Mouse (Mus musculus) thymus, postnatal 4 days (tissue): ENCODE data around the gene Dct.

Experiments
- DNase-seq: peaks from one replicate; pipeline ENCODE4 v3.0.0; 2021

The Dct gene

GRCm38 (mm10) chr14:118051975-118052630 lies at the start of gene Dct:
TSS of gene Dct (minus strand) at chr14:118052244.
- no peak for DNase-seq

GRCm38 (mm10) chr14:118101227-118101990 lies 49.4 kb upstream of the Dct start:
- DNase-seq, result no peak

- DNase-seq, result no peak
Observed at GRCm38 (mm10) chr14:118098265-118098664, 46.2 kb upstream of the Dct start.

GRCm38 (mm10) chr14:118089806-118090392 lies 37.9 kb upstream of the Dct start:
- DNase-seq, result no peak

DNA sequence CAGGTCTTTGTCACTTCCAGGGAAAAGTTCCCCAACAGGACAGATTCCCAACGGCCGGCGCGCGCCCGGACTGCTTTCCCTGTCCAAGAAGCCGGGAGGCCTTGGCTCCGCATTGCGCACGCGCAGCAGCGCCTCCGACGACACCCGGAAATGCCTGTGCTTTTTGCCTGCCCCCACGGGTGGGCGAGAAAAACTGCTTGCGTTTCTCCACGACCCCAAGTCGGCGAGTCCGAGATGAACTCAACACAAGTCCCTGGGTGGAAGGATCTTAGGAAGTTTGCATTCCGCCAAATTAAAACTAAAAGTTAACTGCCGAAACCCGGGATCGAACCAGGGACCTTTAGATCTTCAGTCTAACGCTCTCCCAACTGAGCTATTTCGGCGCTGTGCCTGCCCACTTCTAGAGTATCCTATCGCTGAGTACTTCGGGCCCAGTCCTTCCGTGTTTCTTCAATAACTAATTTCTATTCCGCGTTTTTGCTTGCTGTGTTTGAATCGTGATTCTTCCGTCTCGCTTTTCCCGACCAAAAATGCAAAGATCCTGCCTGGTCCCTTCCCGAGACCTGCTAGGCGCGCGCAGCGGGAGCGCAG lies 37.3 kb upstream of the Dct start:
- DNase-seq, result peak; percentile 94

DNA sequence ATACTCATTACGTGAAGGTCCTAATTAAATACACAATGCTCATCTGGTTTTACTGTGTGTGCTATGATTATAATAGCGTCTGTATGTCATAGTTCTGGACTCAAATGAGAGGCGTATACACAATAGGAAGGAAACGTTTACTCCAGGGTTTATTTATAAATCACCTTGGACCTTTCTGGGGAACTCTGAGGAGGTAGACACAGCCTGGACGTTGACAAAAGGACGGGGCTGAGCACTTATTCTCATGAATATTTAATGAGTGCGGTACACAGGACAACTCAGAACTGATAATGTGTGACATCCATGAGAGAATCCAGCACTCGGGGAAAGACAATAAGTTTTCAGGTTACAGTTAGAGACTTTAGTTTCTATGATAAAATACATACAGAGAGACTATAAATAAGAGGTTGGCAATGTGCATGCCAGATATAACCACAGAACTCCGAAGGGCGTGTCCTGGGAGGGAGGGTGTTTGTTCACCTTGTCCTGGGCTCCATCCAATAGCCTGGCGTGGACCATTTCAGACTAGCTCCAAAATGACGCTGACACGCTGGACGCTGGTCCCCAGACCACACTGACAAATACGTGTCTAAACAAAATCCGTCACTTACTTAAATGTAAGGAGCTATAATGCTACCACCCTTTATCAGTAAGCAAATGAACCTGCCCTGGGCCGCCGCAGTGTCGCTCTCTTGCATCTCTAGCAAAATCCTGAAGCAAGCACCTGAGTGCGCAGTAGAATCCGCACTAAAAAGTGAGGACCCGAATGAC lies 36.6 kb upstream of the Dct start:
- no peak for DNase-seq

GRCm38 (mm10) chr14:118086271-118087035 lies 34.4 kb upstream of the Dct start:
- DNase-seq, result no peak

GRCm38 (mm10) chr14:118083851-118084250 lies 31.8 kb upstream of the Dct start:
- DNase-seq, result no peak

GRCm38 (mm10) chr14:118080606-118081005 lies 28.6 kb upstream of the Dct start:
- no peak for DNase-seq

- DNase-seq, result no peak
Observed at GRCm38 (mm10) chr14:118070100-118070499, 18.1 kb upstream of the Dct start.

DNA sequence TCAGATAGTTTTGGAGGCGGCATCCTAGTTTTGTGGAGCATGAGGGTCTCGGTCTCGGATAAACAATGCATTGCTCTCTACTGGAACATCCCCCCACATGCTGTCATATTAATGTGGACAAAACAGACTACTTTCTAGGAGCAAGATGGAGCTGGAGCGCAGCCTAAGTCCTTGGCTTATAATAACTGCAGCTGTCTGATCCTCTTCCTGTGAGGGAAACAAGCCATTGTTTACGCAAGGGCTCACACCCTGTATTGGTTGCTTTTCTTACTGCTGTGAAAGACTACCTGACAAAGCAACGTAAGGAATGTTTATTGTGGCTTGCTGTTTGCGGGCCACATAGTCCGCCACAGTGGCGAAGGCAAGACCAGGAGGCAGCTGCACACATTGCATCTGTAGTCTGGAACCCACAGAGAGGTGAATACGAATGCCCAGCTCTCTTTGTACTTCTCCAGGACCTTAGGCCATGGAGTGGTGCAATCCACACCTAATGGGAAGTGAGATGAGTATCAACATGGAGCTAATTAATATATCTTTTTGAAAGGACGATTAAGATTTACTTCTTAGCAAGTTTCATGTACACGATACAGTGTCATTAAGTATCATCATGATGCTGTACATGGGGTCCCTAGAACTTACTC lies 17.5 kb upstream of the Dct start:
- DNase-seq, result no peak

DNA sequence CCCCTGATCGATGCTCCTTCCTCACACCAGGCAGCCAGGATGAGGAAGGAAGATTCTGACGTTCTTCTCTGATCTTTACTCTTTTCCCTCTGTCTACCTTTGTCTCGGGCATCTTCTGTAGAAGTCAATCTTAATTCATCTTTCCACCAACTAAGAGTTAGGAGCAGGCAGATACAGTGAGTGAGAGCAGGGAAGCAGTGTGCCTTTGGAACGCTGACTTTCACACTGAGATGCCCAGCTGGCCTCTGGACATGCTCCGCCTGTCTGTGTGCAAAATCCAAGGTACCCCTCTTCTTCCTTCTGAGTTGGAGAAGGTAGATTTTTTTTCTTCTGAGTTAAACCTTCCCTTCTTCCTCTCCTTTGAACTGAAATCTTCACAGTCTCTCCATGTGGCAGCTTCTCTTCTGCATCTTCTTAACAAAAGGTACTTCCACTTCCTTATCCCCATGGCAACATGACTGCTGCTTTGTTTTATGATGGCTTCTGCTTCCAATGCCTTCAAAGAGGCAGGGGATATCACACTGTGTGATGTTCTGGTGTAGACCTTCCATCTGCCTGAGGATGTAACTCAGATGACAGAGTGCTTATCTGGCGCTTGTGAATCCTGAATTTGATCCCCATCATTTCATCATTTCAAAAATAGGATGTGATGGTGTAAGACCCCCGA lies 9.9 kb upstream of the Dct start:
- no peak for DNase-seq

DNA sequence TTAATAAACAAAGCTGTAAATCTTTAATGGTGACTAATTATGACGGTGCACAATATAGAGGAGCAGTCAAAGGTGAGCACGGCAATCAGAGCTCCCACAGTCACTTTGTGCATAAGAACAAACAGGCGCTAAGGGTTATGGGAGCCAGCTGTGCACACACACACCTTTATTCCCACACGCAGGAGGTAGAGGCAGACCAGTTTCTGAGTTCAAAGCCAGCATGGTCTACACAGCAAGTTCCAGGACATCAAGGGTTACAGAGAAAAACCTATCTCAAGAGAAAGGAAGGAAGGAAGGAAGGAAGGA lies 6.5 kb upstream of the Dct start:
- no peak for DNase-seq

GRCm38 (mm10) chr14:118057696-118058580 lies 5.9 kb upstream of the Dct start:
- no peak for DNase-seq

- DNase-seq, result no peak
Observed at GRCm38 (mm10) chr14:118052770-118053169, 726 bp upstream of the Dct start.

GRCm38 (mm10) chr14:118051396-118051795 lies 648 bp downstream of the Dct start:
- no peak for DNase-seq

- DNase-seq, result no peak
Observed at GRCm38 (mm10) chr14:118050990-118051389, 1.1 kb downstream of the Dct start.

DNA sequence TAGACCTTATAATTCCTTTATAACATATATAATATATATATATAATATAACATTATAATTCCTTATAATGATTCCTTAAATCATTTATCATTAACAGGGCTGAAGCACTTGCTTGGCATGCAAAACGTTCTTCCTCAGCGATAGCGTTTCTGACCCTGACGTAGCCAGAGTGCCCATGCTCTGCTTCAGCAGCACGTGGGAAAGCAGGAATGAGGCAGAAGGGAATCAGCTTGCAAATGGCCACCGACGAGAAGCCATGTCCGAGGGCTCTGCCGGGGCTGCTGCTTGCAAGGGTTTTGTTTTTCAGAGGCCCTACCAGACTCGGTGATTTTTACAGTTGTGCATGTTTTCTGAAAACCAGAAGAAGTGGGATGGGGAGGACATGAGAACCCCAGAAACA lies 1.6 kb downstream of the Dct start:
- no peak for DNase-seq

- DNase-seq, result no peak
Observed at GRCm38 (mm10) chr14:118049648-118050238, 2.3 kb downstream of the Dct start.

- DNase-seq, result no peak
Observed at GRCm38 (mm10) chr14:118042963-118043362, 9.1 kb downstream of the Dct start.
